Mouse (Mus musculus) megakaryocyte, embryonic 14.5 days (primary cell): ENCODE measurements at regions not wholly inside any gene's neighbourhood (a gene's known extent, or its start where the extent isn't known, plus 50 kb on each side); places are given as distances from the start of the nearest gene placed in this dataset.

ENCODE experiments used
- H3K27me3 ChIP-seq: replicated peaks from 2 replicates; pipeline ENCODE3; 2012; ENCODE audit warnings: inconsistent platforms
- H3K36me3 ChIP-seq: replicated peaks from 2 replicates; pipeline ENCODE3; 2012; ENCODE audit warnings: low read length, inconsistent platforms, mixed read lengths
- H3K4me1 ChIP-seq: 2 replicates; pipeline ENCODE4 v1.6.1; 2012; ENCODE audit warnings: inconsistent platforms
- H3K4me3 ChIP-seq: replicated peaks from 2 replicates; pipeline ENCODE3; 2012; ENCODE audit warnings: moderate library complexity, mild to moderate bottlenecking, inconsistent platforms
- H3K9me3 ChIP-seq: 2 replicates; pipeline ENCODE4 v1.6.1; 2012; ENCODE audit warnings: inconsistent platforms
- FLI1 ChIP-seq: IDR thresholded peaks from 2 replicates; pipeline ENCODE4 v1.6.1; 2012; ENCODE audit warnings: low read length, inconsistent platforms, mixed read lengths
- GATA1 ChIP-seq: IDR thresholded peaks from 3 replicates; pipeline ENCODE4 v1.6.1; 2012; ENCODE audit warnings: mixed read lengths, low read length, inconsistent platforms, borderline replicate concordance

- Histone ChIP-seq H3K4me1 (peaks cover 51% of the 10 kb centered on the region), H3K27me3 (no peaks in the 10 kb centered on the region), H3K9me3 (peaks cover 14% of the 10 kb centered on the region), H3K36me3 (peaks cover 30% of the 10 kb centered on the region), H3K4me3 (no peak overlapping the region)
- TF ChIP-seq GATA1 (no peak), FLI1 (no peak)
Measured at GRCm38 (mm10) chr17:47273309-47273708, 95.4 kb upstream of the Mrps10 start.

- H3K4me3 ChIP-seq = no peak overlapping the region
- H3K4me1 ChIP-seq = peaks cover 55% of the 10 kb centered on the region
- H3K27me3 ChIP-seq = no peaks in the 10 kb centered on the region
- TF ChIP-seq FLI1 (no peak), GATA1 (no peak)
- peaks cover 30% of the 10 kb centered on the region for H3K36me3 ChIP-seq
- peaks cover 11% of the 10 kb centered on the region for H3K9me3 ChIP-seq
Measured at GRCm38 (mm10) chr17:47271979-47272677, 96.6 kb upstream of the Mrps10 start.

- Histone ChIP-seq H3K4me3 (no peak overlapping the region), H3K4me1 (peaks cover 50% of the 10 kb centered on the region), H3K27me3 (no peaks in the 10 kb centered on the region), H3K9me3 (peaks cover 8% of the 10 kb centered on the region), H3K36me3 (peaks cover 31% of the 10 kb centered on the region)
- TF ChIP-seq FLI1 = no peak
- TF ChIP-seq GATA1 = no peak
Measured at GRCm38 (mm10) chr17:47269053-47269891, 99.4 kb upstream of the Mrps10 start.

GRCm38 (mm10) chr17:47267843-47268242 lies 100.8 kb upstream of the Mrps10 start:
- Histone ChIP-seq H3K27me3 (no peaks in the 10 kb centered on the region), H3K4me3 (no peak overlapping the region), H3K9me3 (peaks cover 9% of the 10 kb centered on the region), H3K36me3 (peaks cover 33% of the 10 kb centered on the region), H3K4me1 (peaks cover 43% of the 10 kb centered on the region)
- TF ChIP-seq GATA1 (no peak), FLI1 (no peak)

DNA sequence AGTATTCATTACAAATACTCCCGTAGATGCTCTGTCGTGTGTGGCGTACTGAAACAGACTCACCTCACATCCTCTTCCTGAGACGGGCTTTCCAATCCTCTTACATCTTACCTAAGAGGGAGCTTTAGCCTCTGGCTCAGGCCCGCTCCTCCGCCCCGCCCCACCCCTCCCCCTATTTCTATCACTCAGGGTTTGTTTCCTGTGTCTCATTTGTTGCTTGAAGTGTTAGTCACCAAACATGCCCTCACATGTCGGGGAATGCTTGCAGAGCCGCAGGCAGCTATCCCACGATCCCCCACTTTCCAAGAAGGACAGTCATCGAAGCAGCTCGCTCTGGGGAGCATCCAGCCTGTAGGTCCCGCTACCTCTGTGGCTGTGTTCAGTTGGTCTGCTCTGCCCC lies 101.6 kb upstream of the Mrps10 start:
- TF ChIP-seq GATA1 (no peak), FLI1 (no peak)
- H3K27me3 ChIP-seq = no peaks in the 10 kb centered on the region
- peaks cover 41% of the 10 kb centered on the region for H3K4me1 ChIP-seq
- peaks cover 40% of the 10 kb centered on the region for H3K36me3 ChIP-seq
- no peak overlapping the region for H3K4me3 ChIP-seq
- peaks cover 17% of the 10 kb centered on the region for H3K9me3 ChIP-seq

- peaks cover 42% of the 10 kb centered on the region for H3K36me3 ChIP-seq
- no peak for TF ChIP-seq FLI1
- TF ChIP-seq GATA1 = no peak
- H3K9me3 ChIP-seq = peaks cover 19% of the 10 kb centered on the region
- peaks cover 35% of the 10 kb centered on the region for H3K4me1 ChIP-seq
- H3K4me3 ChIP-seq = no peak overlapping the region
- no peaks in the 10 kb centered on the region for H3K27me3 ChIP-seq
Measured at GRCm38 (mm10) chr17:47266335-47266734, 102.4 kb upstream of the Mrps10 start.

DNA sequence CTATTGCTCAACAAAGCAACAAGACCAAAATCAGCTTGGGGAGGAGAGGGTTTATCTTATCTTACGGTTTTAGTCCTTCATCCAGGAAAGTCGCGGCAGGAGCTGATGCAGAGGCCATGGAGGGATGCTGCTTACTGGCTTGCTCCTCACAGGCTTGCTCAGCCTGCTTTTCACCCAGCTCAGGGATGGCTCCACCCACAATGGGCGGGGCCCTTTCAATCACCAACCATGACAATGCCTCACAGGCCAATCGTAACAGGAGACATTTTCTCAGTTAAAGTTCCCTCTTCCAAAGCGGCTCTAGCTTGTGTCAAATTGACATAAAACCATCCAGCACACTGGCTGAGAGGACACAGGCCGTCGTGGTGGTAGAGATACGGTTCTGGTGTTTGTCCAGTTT lies 105.7 kb upstream of the Mrps10 start:
- Histone ChIP-seq H3K4me3 (no peak overlapping the region), H3K9me3 (peaks cover 29% of the 10 kb centered on the region), H3K36me3 (peaks cover 52% of the 10 kb centered on the region), H3K27me3 (no peaks in the 10 kb centered on the region), H3K4me1 (peaks cover 27% of the 10 kb centered on the region)
- TF ChIP-seq FLI1 (no peak), GATA1 (no peak)

DNA sequence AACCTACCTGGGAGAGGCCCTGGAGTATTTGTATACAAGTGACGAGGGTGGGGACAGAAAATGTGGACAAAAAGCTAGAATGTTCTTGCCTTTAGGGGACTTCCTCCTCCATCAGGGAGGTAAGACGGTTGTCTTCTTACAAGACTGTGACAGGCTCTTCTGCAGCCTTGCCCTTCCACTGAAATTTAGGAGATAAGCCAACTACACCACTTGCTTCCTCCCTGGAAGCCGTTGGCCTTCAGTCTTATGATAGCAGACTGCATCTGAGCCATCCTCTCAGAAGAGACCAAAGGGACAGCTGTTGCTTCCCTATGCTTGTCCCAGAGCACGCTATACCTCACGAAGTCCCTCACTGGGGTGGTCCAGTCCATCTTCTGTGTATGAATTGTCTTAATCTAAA lies 106.5 kb upstream of the Mrps10 start:
- peak overlapping the region; percentile 14 for H3K4me3 ChIP-seq
- no peaks in the 10 kb centered on the region for H3K27me3 ChIP-seq
- H3K4me1 ChIP-seq = peaks cover 27% of the 10 kb centered on the region
- TF ChIP-seq FLI1 = no peak
- no peak for TF ChIP-seq GATA1
- H3K9me3 ChIP-seq = peaks cover 27% of the 10 kb centered on the region
- peaks cover 50% of the 10 kb centered on the region for H3K36me3 ChIP-seq

GRCm38 (mm10) chr17:47260976-47261375 lies 107.7 kb upstream of the Mrps10 start:
- Histone ChIP-seq H3K9me3 (peaks cover 25% of the 10 kb centered on the region), H3K4me1 (peaks cover 24% of the 10 kb centered on the region), H3K4me3 (no peak overlapping the region), H3K36me3 (peaks cover 42% of the 10 kb centered on the region), H3K27me3 (no peaks in the 10 kb centered on the region)
- TF ChIP-seq FLI1 (no peak), GATA1 (no peak)

DNA sequence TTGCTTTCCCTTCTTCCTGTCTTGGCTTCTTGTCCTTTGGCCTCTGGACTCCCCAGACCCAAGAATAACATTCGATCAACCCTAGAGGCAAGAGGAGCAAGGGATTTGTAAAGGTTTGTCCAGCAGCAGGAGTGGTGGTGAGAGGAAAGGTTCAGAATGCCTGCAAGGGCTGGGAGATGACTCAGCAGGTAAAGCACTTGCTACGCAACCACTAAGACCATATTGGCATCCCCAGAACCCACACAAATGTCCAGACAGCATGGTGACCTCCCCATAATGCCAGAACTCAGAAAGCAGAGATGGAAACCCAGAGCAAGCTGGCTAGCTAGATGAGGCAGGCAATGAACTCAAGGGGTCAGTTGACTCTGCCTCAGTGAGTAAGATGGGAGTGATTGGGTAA lies 110.4 kb upstream of the Mrps10 start:
- Histone ChIP-seq H3K27me3 (no peaks in the 10 kb centered on the region), H3K9me3 (peaks cover 25% of the 10 kb centered on the region), H3K4me3 (peak overlapping the region; percentile 75), H3K4me1 (peaks cover 21% of the 10 kb centered on the region), H3K36me3 (peaks cover 42% of the 10 kb centered on the region)
- TF ChIP-seq FLI1 = no peak
- TF ChIP-seq GATA1 = no peak
